Mouse (Mus musculus): ENCODE results near the gene Hrct1. TPM values are rescaled to one million over a fixed set of nuclear protein-coding genes. Genes with fewer than 3 reads are reported as not detected.
A peak's percentile ranks its signal among the peaks of the same experiment; 100 is the strongest.

Gene Hrct1
- polyA plus RNA-seq, 1 experiment from 2014 or later, result 2.1 TPM

GRCm38 (mm10) chr4:43741526-43741925 is 14.5 kb downstream of the Hrct1 start:
- Histone ChIP-seq H3K27me3 (replicated peaks; ENCODE audit: control insufficient read depth, insufficient read depth, low read length) (no peaks in the 10 kb centered on the region), H3K4me2 (replicated peaks; ENCODE audit: low read depth) (no peak overlapping the region), H3K36me3 (ENCODE audit: control insufficient read depth, insufficient read depth) (no peaks in the 10 kb centered on the region), H3K9ac (ENCODE audit: low read depth, low read length) (no peak overlapping the region), H3K4me1 (replicated peaks; ENCODE audit: control insufficient read depth, insufficient read depth, low read length) (no peaks in the 10 kb centered on the region), H3K9me3 (ENCODE audit: control insufficient read depth) (no peaks in the 10 kb centered on the region), H3K4me3 (ENCODE audit: low read depth, low read length) (no peak overlapping the region), H3K27ac (ENCODE audit: low read depth, low read length) (no peak overlapping the region)
- WGBS, result 51% methylated on average over 5 of the region's 5 CpGs
- no peak for ATAC-seq
- TF ChIP-seq CTCF (IDR thresholded peaks at IDR 0.05; ENCODE audit: low read depth), result no peak

- H3K27me3 ChIP-seq (replicated peaks; ENCODE audit: control insufficient read depth, insufficient read depth, low read length), result no peaks in the 10 kb centered on the region
- H3K9me3 ChIP-seq (ENCODE audit: control insufficient read depth), result no peaks in the 10 kb centered on the region
- H3K9ac ChIP-seq (ENCODE audit: low read depth, low read length), result no peak overlapping the region
- H3K4me3 ChIP-seq (ENCODE audit: low read depth, low read length), result no peak overlapping the region
- H3K4me1 ChIP-seq (replicated peaks; ENCODE audit: control insufficient read depth, insufficient read depth, low read length), result no peaks in the 10 kb centered on the region
- H3K36me3 ChIP-seq (ENCODE audit: control insufficient read depth, insufficient read depth), result no peaks in the 10 kb centered on the region
- H3K27ac ChIP-seq (ENCODE audit: low read depth, low read length), result no peak overlapping the region
- no peak for ATAC-seq
- WGBS, result 46% methylated on average over 4 of the region's 4 CpGs
- H3K4me2 ChIP-seq (replicated peaks; ENCODE audit: low read depth), result no peak overlapping the region
- no peak for TF ChIP-seq CTCF (IDR thresholded peaks at IDR 0.05; ENCODE audit: low read depth)
Observed at GRCm38 (mm10) chr4:43742637-43743036, 15.6 kb downstream of the Hrct1 start.

- 30% methylated on average over 1 of the region's 1 CpGs for WGBS
- no peak for ATAC-seq
- Histone ChIP-seq H3K9ac (ENCODE audit: low read depth, low read length) (no peak overlapping the region), H3K27me3 (replicated peaks; ENCODE audit: control insufficient read depth, insufficient read depth, low read length) (no peaks in the 10 kb centered on the region), H3K4me1 (replicated peaks; ENCODE audit: control insufficient read depth, insufficient read depth, low read length) (no peaks in the 10 kb centered on the region), H3K36me3 (ENCODE audit: control insufficient read depth, insufficient read depth) (no peaks in the 10 kb centered on the region), H3K27ac (ENCODE audit: low read depth, low read length) (no peak overlapping the region), H3K4me3 (ENCODE audit: low read depth, low read length) (no peak overlapping the region), H3K9me3 (ENCODE audit: control insufficient read depth) (no peaks in the 10 kb centered on the region), H3K4me2 (replicated peaks; ENCODE audit: low read depth) (no peak overlapping the region)
- TF ChIP-seq CTCF (IDR thresholded peaks at IDR 0.05; ENCODE audit: low read depth), result peak; percentile 59
Observed at GRCm38 (mm10) chr4:43743099-43743498, 16.1 kb downstream of the Hrct1 start.

GRCm38 (mm10) chr4:43745187-43745586 is 18.2 kb downstream of the Hrct1 start:
- ATAC-seq, result no peak

GRCm38 (mm10) chr4:43757213-43757612 is 30.2 kb downstream of the Hrct1 start:
- no peak for ATAC-seq
- Histone ChIP-seq H3K27ac (ENCODE audit: low read depth, low read length) (no peak overlapping the region), H3K4me1 (replicated peaks; ENCODE audit: control insufficient read depth, insufficient read depth, low read length) (no peaks in the 10 kb centered on the region), H3K27me3 (replicated peaks; ENCODE audit: control insufficient read depth, insufficient read depth, low read length) (no peaks in the 10 kb centered on the region), H3K9ac (ENCODE audit: low read depth, low read length) (no peak overlapping the region), H3K36me3 (ENCODE audit: control insufficient read depth, insufficient read depth) (no peaks in the 10 kb centered on the region), H3K4me3 (ENCODE audit: low read depth, low read length) (no peak overlapping the region), H3K4me2 (replicated peaks; ENCODE audit: low read depth) (no peak overlapping the region), H3K9me3 (ENCODE audit: control insufficient read depth) (no peaks in the 10 kb centered on the region)
- no peak for TF ChIP-seq CTCF (IDR thresholded peaks at IDR 0.05; ENCODE audit: low read depth)
- 65% methylated on average over 6 of the region's 6 CpGs for WGBS

More at GRCm38 (mm10) chr4:43745187-43745586, 18.2 kb downstream of the Hrct1 start:
- H3K9ac ChIP-seq (ENCODE audit: low read depth, low read length), result no peak overlapping the region
- H3K27ac ChIP-seq (ENCODE audit: low read depth, low read length), result no peak overlapping the region
- no peak overlapping the region for H3K4me3 ChIP-seq (ENCODE audit: low read depth, low read length)
- H3K4me2 ChIP-seq (replicated peaks; ENCODE audit: low read depth), result no peak overlapping the region
- WGBS, result 10% methylated on average over 6 of the region's 6 CpGs
- H3K27me3 ChIP-seq (replicated peaks; ENCODE audit: control insufficient read depth, insufficient read depth, low read length), result no peaks in the 10 kb centered on the region
- peak; percentile 75 for TF ChIP-seq CTCF (IDR thresholded peaks at IDR 0.05; ENCODE audit: low read depth)
- no peaks in the 10 kb centered on the region for H3K4me1 ChIP-seq (replicated peaks; ENCODE audit: control insufficient read depth, insufficient read depth, low read length)
- H3K9me3 ChIP-seq (ENCODE audit: control insufficient read depth), result no peaks in the 10 kb centered on the region
- H3K36me3 ChIP-seq (ENCODE audit: control insufficient read depth, insufficient read depth), result no peaks in the 10 kb centered on the region

- WGBS, result 77% methylated on average over 21 of the region's 21 CpGs
- H3K9ac ChIP-seq (ENCODE audit: low read depth, low read length), result no peak overlapping the region
- no peak for TF ChIP-seq CTCF (IDR thresholded peaks at IDR 0.05; ENCODE audit: low read depth)
- peaks cover 5% of the 10 kb centered on the region; the same call in 1 of the 2 replicates for H3K27me3 ChIP-seq (replicated peaks; ENCODE audit: control insufficient read depth, insufficient read depth, low read length)
- H3K27ac ChIP-seq (ENCODE audit: low read depth, low read length), result no peak overlapping the region; the same call in 1 of the 2 replicates
- no peak for ATAC-seq
- H3K4me2 ChIP-seq (replicated peaks; ENCODE audit: low read depth), result no peak overlapping the region
- no peaks in the 10 kb centered on the region for H3K36me3 ChIP-seq (ENCODE audit: control insufficient read depth, insufficient read depth)
- no peak overlapping the region for H3K4me3 ChIP-seq (ENCODE audit: low read depth, low read length)
- H3K4me1 ChIP-seq (replicated peaks; ENCODE audit: control insufficient read depth, insufficient read depth, low read length), result no peaks in the 10 kb centered on the region
- no peaks in the 10 kb centered on the region for H3K9me3 ChIP-seq (ENCODE audit: control insufficient read depth)
Observed at GRCm38 (mm10) chr4:43759571-43760418, 32.8 kb downstream of the Hrct1 start.
